Mouse (Mus musculus) hindbrain, embryonic 13.5 days (tissue): ENCODE results near the gene Tjp3. TPM values are rescaled to one million over a fixed set of nuclear protein-coding genes. Genes with fewer than 3 reads are reported as not detected.
A peak's percentile ranks its signal among the peaks of the same experiment; 100 is the strongest.

Source experiments
- ATAC-seq: fragments of 200-750 bp; cut with Nextera tagmentation; 2 replicates; pipeline ENCODE4 v1.8.0; 2017; ENCODE audit warnings: moderate TSS enrichment; ENCODE audit not compliant: low FRiP score
- H3K27ac ChIP-seq: fragments of 300-500 bp; sonication (generic); 2 replicates; pipeline ENCODE4 v1.5.1; 2015; ENCODE audit warnings: inconsistent platforms, mild to moderate bottlenecking, moderate library complexity
- H3K27me3 ChIP-seq: fragments of 300-500 bp; sonication (generic); 2 replicates; pipeline ENCODE4 v1.6.1; 2015; ENCODE audit warnings: mild to moderate bottlenecking, inconsistent platforms
- H3K36me3 ChIP-seq: fragments of 300-500 bp; sonication (generic); 2 replicates; pipeline ENCODE4 v1.6.1; 2015; ENCODE audit warnings: mild to moderate bottlenecking, inconsistent platforms
- H3K4me1 ChIP-seq: fragments of 300-500 bp; sonication (generic); replicated peaks from 2 replicates; pipeline ENCODE4 v1.6.1; 2015; ENCODE audit warnings: inconsistent platforms
- H3K4me2 ChIP-seq: fragments of 300-500 bp; sonication (generic); 2 replicates; pipeline ENCODE4 v1.6.1; 2015; ENCODE audit warnings: inconsistent platforms, mild to moderate bottlenecking, moderate library complexity
- H3K4me3 ChIP-seq: fragments of 300-500 bp; sonication (generic); 2 replicates; pipeline ENCODE4 v1.5.1; 2015; ENCODE audit warnings: mild to moderate bottlenecking, inconsistent platforms
- H3K9ac ChIP-seq: fragments of 300-500 bp; sonication (generic); 2 replicates; pipeline ENCODE4 v1.6.1; 2015; ENCODE audit warnings: mild to moderate bottlenecking, inconsistent platforms
- H3K9me3 ChIP-seq: fragments of 300-500 bp; sonication (generic); 2 replicates; pipeline ENCODE4 v1.6.1; 2016; ENCODE audit warnings: inconsistent platforms
- WGBS: fragments of 180-500 bp; shearing (Covaris S2); methylation state at CpG from one replicate; pipeline ENCODE4 v1.1.7; 2015; 5-methylcytosine and 5-hydroxymethylcytosine counted together
- polyA plus RNA-seq: library from polyadenylated mRNA; unstranded; fragments of >200 nt; fragmentation: Nextera tagmentation; extraction: Ambion mirVana; gene quantifications from 2 replicates; pipeline ENCODE4 v1.2.1, GENCODE M21; 2015

The Tjp3 gene
- polyA plus RNA-seq, 1 experiment from 2014 or later: 4.5 TPM

DNA sequence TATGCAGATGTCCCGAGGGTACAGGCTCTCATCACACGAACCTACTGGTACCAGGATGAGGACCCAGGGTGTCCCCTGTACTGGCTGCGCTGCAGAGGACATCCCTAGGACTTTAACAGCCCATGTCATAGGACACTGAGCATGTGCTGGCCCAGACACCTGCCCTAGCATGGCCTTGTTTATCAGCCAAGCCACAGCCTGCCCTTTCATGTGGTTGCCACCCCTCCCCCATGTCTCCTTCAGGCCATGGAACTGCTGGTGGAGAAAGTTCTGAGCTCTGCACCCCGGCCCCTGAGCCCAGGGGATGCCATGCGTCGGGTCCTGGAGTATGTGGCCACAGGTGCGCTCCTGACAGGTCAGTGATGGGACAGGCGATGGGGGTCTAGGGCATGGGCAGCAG, 41.9 kb downstream of the Tjp3 start:
- no peak overlapping the region for H3K4me3 ChIP-seq
- no peak for ATAC-seq
- H3K4me1 ChIP-seq: peaks cover 21% of the 10 kb centered on the region
- H3K27me3 ChIP-seq: peaks cover 76% of the 10 kb centered on the region
- H3K9me3 ChIP-seq: no peaks in the 10 kb centered on the region
- no peak overlapping the region for H3K4me2 ChIP-seq
- H3K36me3 ChIP-seq: peaks cover 42% of the 10 kb centered on the region
- H3K9ac ChIP-seq: no peak overlapping the region
- H3K27ac ChIP-seq: no peak overlapping the region
- 84% methylated on average over 8 of the region's 8 CpGs for WGBS

GRCm38 (mm10) chr10:81247804-81248203, 43.6 kb downstream of the Tjp3 start:
- peaks cover 15% of the 10 kb centered on the region for H3K4me1 ChIP-seq
- H3K9me3 ChIP-seq: no peaks in the 10 kb centered on the region
- no peak overlapping the region for H3K9ac ChIP-seq
- H3K27me3 ChIP-seq: peaks cover 72% of the 10 kb centered on the region
- no peak overlapping the region for H3K4me2 ChIP-seq
- no peak for ATAC-seq
- H3K27ac ChIP-seq: no peak overlapping the region
- peaks cover 50% of the 10 kb centered on the region for H3K36me3 ChIP-seq
- 98% methylated on average over 2 of the region's 2 CpGs for WGBS
- H3K4me3 ChIP-seq: no peak overlapping the region

- Histone ChIP-seq H3K9me3 (no peaks in the 10 kb centered on the region), H3K27ac (no peak overlapping the region), H3K4me1 (peaks cover 5% of the 10 kb centered on the region; the same call in 1 of the 2 replicates), H3K4me2 (no peak overlapping the region), H3K4me3 (no peak overlapping the region), H3K36me3 (peaks cover 54% of the 10 kb centered on the region), H3K27me3 (peaks cover 64% of the 10 kb centered on the region), H3K9ac (no peak overlapping the region)
- WGBS: 95% methylated on average over 6 of the region's 6 CpGs
- no peak for ATAC-seq
Measured at GRCm38 (mm10) chr10:81245166-81245565, 46.2 kb downstream of the Tjp3 start.

DNA sequence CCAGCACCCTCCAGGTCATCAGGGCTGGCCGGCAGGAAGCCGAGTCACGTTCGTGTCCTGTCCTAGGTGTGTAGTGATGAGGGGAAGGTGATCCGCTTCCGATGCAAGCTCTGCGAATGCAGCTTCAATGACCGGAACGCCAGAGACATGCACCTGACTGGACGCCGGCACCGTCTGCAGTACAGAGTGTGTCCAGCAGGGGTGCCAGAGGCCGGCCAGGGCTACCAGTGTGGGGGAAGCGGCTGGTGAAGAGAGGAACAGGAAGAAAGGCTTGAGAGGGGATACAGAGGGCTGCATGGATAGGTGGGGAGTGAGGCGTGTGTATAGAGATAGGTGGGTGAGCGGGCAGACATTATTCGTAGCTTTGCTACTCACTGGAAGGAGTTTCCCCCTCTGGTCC, 46.8 kb downstream of the Tjp3 start:
- peak; percentile 65 for ATAC-seq
- 8% methylated on average over 17 of the region's 17 CpGs for WGBS
- Histone ChIP-seq H3K4me3 (no peak overlapping the region), H3K4me1 (peaks cover 10% of the 10 kb centered on the region; the same call in 1 of the 2 replicates), H3K36me3 (peaks cover 48% of the 10 kb centered on the region), H3K27me3 (peaks cover 64% of the 10 kb centered on the region), H3K9me3 (no peaks in the 10 kb centered on the region), H3K27ac (no peak overlapping the region), H3K4me2 (no peak overlapping the region), H3K9ac (no peak overlapping the region)

- no peak overlapping the region for H3K4me2 ChIP-seq
- no peaks in the 10 kb centered on the region for H3K9me3 ChIP-seq
- H3K36me3 ChIP-seq: peaks cover 46% of the 10 kb centered on the region
- peaks cover 10% of the 10 kb centered on the region; the same call in 1 of the 2 replicates for H3K4me1 ChIP-seq
- no peak overlapping the region for H3K4me3 ChIP-seq
- WGBS: 77% methylated on average over 4 of the region's 4 CpGs
- H3K9ac ChIP-seq: no peak overlapping the region
- H3K27ac ChIP-seq: no peak overlapping the region
- ATAC-seq: no peak; the same call in 1 of the 2 replicates
- H3K27me3 ChIP-seq: peaks cover 64% of the 10 kb centered on the region
Measured at GRCm38 (mm10) chr10:81244146-81244545, 47.2 kb downstream of the Tjp3 start.

DNA sequence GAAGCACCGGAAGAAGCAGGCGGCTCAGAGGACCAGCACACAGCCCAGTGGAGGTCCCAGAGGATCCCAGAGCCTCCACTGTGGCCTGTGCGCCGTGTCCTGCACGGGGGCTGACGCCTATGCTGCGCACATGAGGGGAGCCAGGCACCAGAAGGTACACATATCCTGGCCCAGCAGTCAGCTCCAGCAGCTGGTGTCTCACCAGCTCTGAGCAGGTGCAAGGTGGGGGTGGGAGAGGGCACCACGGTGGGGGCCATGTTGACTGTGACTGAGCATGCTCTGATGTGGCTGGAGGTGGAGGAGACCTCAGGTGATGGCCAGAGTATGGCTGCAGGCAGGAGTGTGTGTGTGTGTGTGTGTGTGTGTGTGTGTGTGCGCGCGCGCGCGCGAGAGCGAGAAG, 49.4 kb downstream of the Tjp3 start:
- no peak for ATAC-seq
- 92% methylated on average over 16 of the region's 16 CpGs for WGBS

GRCm38 (mm10) chr10:81240876-81241275, 50.5 kb downstream of the Tjp3 start:
- no peak overlapping the region for H3K4me3 ChIP-seq
- no peak overlapping the region for H3K4me2 ChIP-seq
- H3K9me3 ChIP-seq: no peaks in the 10 kb centered on the region
- WGBS: 27% methylated on average over 13 of the region's 13 CpGs
- H3K27me3 ChIP-seq: peaks cover 64% of the 10 kb centered on the region
- no peak for ATAC-seq
- H3K27ac ChIP-seq: no peak overlapping the region
- H3K4me1 ChIP-seq: peaks cover 13% of the 10 kb centered on the region
- H3K9ac ChIP-seq: no peak overlapping the region
- peaks cover 28% of the 10 kb centered on the region for H3K36me3 ChIP-seq

More for the DNA sequence above, 49.4 kb downstream of the Tjp3 start:
- Histone ChIP-seq H3K27ac (no peak overlapping the region), H3K4me2 (no peak overlapping the region), H3K4me1 (peaks cover 13% of the 10 kb centered on the region), H3K36me3 (peaks cover 34% of the 10 kb centered on the region), H3K4me3 (no peak overlapping the region), H3K9me3 (no peaks in the 10 kb centered on the region), H3K9ac (no peak overlapping the region), H3K27me3 (peaks cover 75% of the 10 kb centered on the region)

DNA sequence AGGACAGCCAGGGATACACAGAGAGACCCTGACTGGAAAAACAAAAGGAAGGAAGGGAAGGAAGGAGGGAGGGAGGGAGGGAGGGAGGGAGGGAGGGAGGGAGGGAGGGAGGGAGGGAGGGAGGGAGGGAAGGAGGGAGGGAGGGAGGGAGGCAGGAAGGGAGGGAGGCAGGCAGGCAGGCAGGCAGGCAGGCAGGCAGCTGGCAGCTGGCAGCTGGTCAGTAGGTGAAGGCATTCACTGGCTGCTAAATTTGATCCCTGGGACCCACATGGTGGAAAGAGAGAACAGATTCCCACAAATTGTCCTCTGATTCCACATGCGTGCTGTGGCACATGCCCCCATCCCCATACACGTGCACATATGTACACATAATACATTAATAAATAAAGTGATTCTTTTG, 52.8 kb downstream of the Tjp3 start:
- no peak overlapping the region for H3K4me3 ChIP-seq
- ATAC-seq: no peak
- H3K27ac ChIP-seq: no peak overlapping the region
- no peaks in the 10 kb centered on the region for H3K9me3 ChIP-seq
- H3K9ac ChIP-seq: no peak overlapping the region
- H3K4me2 ChIP-seq: no peak overlapping the region
- peaks cover 12% of the 10 kb centered on the region for H3K4me1 ChIP-seq
- WGBS: 80% methylated on average over 2 of the region's 2 CpGs
- peaks cover 53% of the 10 kb centered on the region for H3K27me3 ChIP-seq
- peaks cover 31% of the 10 kb centered on the region for H3K36me3 ChIP-seq

- Histone ChIP-seq H3K4me2 (no peak overlapping the region), H3K9ac (0 out of 2 replicates have a peak overlapping the region, but pooled peaks have one; percentile 4), H3K9me3 (no peaks in the 10 kb centered on the region), H3K36me3 (peaks cover 13% of the 10 kb centered on the region; the same call in 1 of the 2 replicates), H3K27ac (no peak overlapping the region), H3K27me3 (peaks cover 41% of the 10 kb centered on the region), H3K4me3 (no peak overlapping the region), H3K4me1 (peaks cover 17% of the 10 kb centered on the region)
- no peak for ATAC-seq
- 77% methylated on average over 12 of the region's 12 CpGs for WGBS
Measured at GRCm38 (mm10) chr10:81236471-81237268, 54.7 kb downstream of the Tjp3 start.

DNA sequence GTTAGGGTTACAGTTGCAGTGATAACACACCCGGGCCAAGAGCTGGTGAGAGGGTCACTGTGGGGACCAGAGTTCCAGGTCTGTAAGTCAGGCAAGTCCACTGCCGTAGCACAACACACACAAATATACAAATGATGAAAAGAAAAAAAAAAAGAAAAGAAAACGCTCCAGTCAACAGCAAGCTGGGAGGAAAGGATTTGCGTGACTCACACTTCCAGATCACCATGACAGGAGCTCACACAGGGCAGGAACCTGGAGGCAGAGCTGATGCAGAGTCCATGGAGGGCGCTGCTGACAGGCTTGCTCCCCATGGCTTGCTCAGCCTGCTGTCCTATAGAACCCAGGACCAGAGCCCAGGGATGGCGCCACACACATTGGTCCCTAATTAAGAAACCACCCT, 57.2 kb downstream of the Tjp3 start:
- H3K4me3 ChIP-seq: 0 out of 2 replicates have a peak overlapping the region, but pooled peaks have one; percentile 70
- peak overlapping the region; percentile 84; the same call in 1 of the 2 replicates for H3K9ac ChIP-seq
- no peak for ATAC-seq
- WGBS: 78% methylated on average over 6 of the region's 6 CpGs
- H3K27ac ChIP-seq: no peak overlapping the region
- H3K4me1 ChIP-seq: peaks cover 25% of the 10 kb centered on the region
- no peak overlapping the region for H3K4me2 ChIP-seq
- H3K27me3 ChIP-seq: peaks cover 19% of the 10 kb centered on the region
- H3K36me3 ChIP-seq: peaks cover 13% of the 10 kb centered on the region; the same call in 1 of the 2 replicates
- H3K9me3 ChIP-seq: no peaks in the 10 kb centered on the region

DNA sequence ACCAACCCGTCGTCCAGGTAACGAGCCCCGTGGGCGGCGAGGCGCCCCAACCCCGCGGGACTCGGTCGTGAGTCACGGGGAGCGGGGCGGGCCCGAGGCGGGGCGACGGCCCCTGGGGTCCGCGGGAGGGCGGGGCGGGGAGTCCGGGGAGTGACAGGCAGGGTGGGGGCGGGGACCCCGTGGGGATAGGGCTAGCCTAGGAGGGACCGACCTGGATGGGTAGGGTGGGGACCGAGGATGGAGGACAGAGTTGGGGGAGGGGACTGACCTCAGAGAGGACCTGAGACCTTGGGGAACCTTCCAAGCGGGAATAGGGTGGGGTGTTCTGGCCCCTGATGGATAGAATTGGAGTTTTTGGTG, 58.2 kb downstream of the Tjp3 start:
- ATAC-seq: peak; percentile 37

GRCm38 (mm10) chr10:81232580-81233225, 58.7 kb downstream of the Tjp3 start, which contains the start of gene Zfr2:
Zfr2 (plus strand) TSS chr10:81233155.
- no peaks in the 10 kb centered on the region for H3K9me3 ChIP-seq
- 9% methylated on average over 29 of the region's 29 CpGs for WGBS
- peaks cover 7% of the 10 kb centered on the region; the same call in 1 of the 2 replicates for H3K36me3 ChIP-seq
- peaks cover 6% of the 10 kb centered on the region for H3K27me3 ChIP-seq
- peaks cover 40% of the 10 kb centered on the region for H3K4me1 ChIP-seq
- no peak within 1 kb of the TSS for H3K27ac ChIP-seq
- peak; percentile 62 for ATAC-seq
- H3K4me2 ChIP-seq: peak within 1 kb of the TSS; percentile 66
- peak within 1 kb of the TSS; percentile 70 for H3K4me3 ChIP-seq
- H3K9ac ChIP-seq: peak within 1 kb of the TSS; percentile 84

More for the DNA sequence above, 58.2 kb downstream of the Tjp3 start:
- Histone ChIP-seq H3K4me1 (peaks cover 35% of the 10 kb centered on the region), H3K9me3 (no peaks in the 10 kb centered on the region), H3K4me3 (peak overlapping the region; percentile 70), H3K4me2 (peak overlapping the region; percentile 66), H3K36me3 (peaks cover 12% of the 10 kb centered on the region; the same call in 1 of the 2 replicates), H3K9ac (peak overlapping the region; percentile 84), H3K27ac (no peak overlapping the region), H3K27me3 (peaks cover 11% of the 10 kb centered on the region)
- under 1% methylated on average over 27 of the region's 28 CpGs for WGBS
